Mouse (Mus musculus) erythroblast, embryonic 14.5 days (primary cell): ENCODE data around the gene Macf1. TPM values are rescaled to one million over a fixed set of nuclear protein-coding genes. Genes with fewer than 3 reads are reported as not detected.
"Not testable (repeated sequence)": the region's sequence is repeated elsewhere in the genome, so short reads cannot be mapped to it uniquely, and the experiment has no call there.

Source experiments
- H3K27me3 ChIP-seq: 2 replicates; pipeline ENCODE4 v1.6.1; 2012; ENCODE audit warnings: inconsistent platforms; ENCODE audit not compliant: control insufficient read depth
- H3K36me3 ChIP-seq: 2 replicates; pipeline ENCODE4 v1.6.1; 2012; ENCODE audit warnings: mild to moderate bottlenecking, inconsistent platforms; ENCODE audit not compliant: control insufficient read depth
- H3K4me1 ChIP-seq: 2 replicates; pipeline ENCODE4 v1.6.1; 2012; ENCODE audit warnings: inconsistent platforms; ENCODE audit not compliant: control insufficient read depth
- H3K4me3 ChIP-seq: replicated peaks from 2 replicates; pipeline ENCODE3; 2012; ENCODE audit warnings: moderate library complexity, mild to moderate bottlenecking, inconsistent platforms
- H3K9me3 ChIP-seq: 2 replicates; pipeline ENCODE4 v1.6.1; 2012; ENCODE audit warnings: low read length, inconsistent platforms, mixed read lengths; ENCODE audit not compliant: control insufficient read depth
- GATA1 ChIP-seq: IDR thresholded peaks from 2 replicates; pipeline ENCODE4 v1.6.1; 2012; ENCODE audit warnings: low read length, inconsistent platforms, mixed read lengths
- TAL1 ChIP-seq: IDR thresholded peaks from 3 replicates; pipeline ENCODE4 v1.6.1; 2012; ENCODE audit warnings: low read length, inconsistent platforms, mixed read lengths
- polyA plus RNA-seq: library from polyadenylated mRNA; stranded (reverse); fragments of >175 nt; gene quantifications from 2 replicates; pipeline ENCODE4 v1.2.3, GENCODE M21; 2012

The Macf1 gene
- polyA plus RNA-seq, 1 experiment, result 5.5 TPM

DNA sequence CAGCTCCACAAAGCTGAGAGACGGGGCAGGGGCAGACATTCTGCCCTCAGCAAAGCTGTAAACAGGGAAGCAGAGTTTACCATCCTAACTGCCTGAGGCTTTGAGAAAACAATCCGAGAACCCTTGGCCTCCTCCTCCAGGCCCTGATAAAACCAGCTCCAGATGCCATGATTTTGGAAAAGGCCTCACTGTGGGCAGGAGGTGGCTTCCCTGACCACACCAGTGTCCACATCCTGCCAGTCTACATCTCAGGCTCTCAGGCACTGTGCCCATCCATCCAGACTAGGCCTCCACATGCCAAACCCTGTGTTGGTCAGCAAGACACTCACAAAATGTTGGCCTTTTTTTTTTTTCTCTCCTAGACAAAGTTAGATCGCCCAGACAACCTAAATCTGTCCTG, 350.0 kb downstream of the Macf1 start:
- Histone ChIP-seq H3K4me3 (no peak overlapping the region), H3K9me3 (peaks cover 8% of the 10 kb centered on the region), H3K27me3 (peaks cover 8% of the 10 kb centered on the region), H3K36me3 (no peaks in the 10 kb centered on the region), H3K4me1 (peaks cover 2% of the 10 kb centered on the region; the same call in 1 of the 2 replicates)
- TF ChIP-seq TAL1 (no peak), GATA1 (no peak)

GRCm38 (mm10) chr4:123333151-123333550, 351.0 kb downstream of the Macf1 start:
- peaks cover 8% of the 10 kb centered on the region for H3K9me3 ChIP-seq
- no peaks in the 10 kb centered on the region; the same call in 1 of the 2 replicates for H3K27me3 ChIP-seq
- H3K36me3 ChIP-seq, result no peaks in the 10 kb centered on the region
- H3K4me3 ChIP-seq, result no peak overlapping the region
- TF ChIP-seq GATA1 (no peak), TAL1 (no peak)
- peaks cover 2% of the 10 kb centered on the region; the same call in 1 of the 2 replicates for H3K4me1 ChIP-seq

DNA sequence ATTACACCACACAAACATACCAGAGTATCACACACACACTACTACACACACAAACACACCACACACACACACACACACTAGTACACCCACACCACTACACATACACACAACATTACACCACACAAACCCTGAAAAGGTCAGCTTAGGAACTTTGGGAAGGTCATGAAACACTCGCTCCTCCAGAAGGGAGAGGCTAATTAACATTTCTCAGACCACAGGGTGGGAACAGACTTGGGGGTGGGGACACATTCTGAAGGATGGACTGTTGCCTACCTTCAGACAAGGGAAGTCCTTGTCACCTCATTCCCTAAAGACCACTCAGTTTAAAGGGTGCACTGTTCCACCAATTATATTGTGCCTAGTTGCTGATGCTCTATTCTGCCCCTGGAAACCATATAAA, 352.2 kb downstream of the Macf1 start:
- H3K27me3 ChIP-seq, H3K9me3 ChIP-seq, H3K4me1 ChIP-seq, H3K36me3 ChIP-seq, H3K4me3 ChIP-seq: not testable (repeated sequence)

- peaks cover 2% of the 10 kb centered on the region; the same call in 1 of the 2 replicates for H3K4me1 ChIP-seq
- H3K9me3 ChIP-seq, result peaks cover 8% of the 10 kb centered on the region
- H3K4me3 ChIP-seq, result no peak overlapping the region
- H3K27me3 ChIP-seq, result peaks cover 2% of the 10 kb centered on the region; the same call in 1 of the 2 replicates
- TF ChIP-seq TAL1 (no peak), GATA1 (no peak)
- H3K36me3 ChIP-seq, result no peaks in the 10 kb centered on the region
These were observed 352.8 kb downstream of the Macf1 start for GRCm38 (mm10) chr4:123331326-123331725.

DNA sequence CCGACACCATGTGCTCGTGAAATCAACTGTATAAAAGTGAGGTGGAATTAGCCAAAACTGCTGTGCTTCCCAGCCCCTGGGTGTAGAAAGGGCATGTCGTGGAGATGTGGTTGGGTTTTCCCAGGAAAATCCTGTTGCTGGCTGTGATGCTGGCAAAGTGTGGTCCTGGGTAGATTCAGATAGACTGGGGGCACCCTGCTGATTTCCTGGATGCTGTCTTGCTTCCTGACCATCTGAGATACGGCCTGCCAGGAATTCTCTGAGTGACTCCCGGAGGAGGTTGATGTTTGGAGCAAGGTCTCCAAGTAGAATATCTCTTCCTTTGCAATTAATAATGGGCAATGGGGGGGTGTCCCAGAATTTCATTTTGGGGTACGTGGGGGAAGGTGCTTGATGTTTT, 355.2 kb downstream of the Macf1 start:
- TF ChIP-seq TAL1 (no peak), GATA1 (no peak)
- no peaks in the 10 kb centered on the region for H3K36me3 ChIP-seq
- no peak overlapping the region for H3K4me3 ChIP-seq
- no peaks in the 10 kb centered on the region for H3K4me1 ChIP-seq
- peaks cover 7% of the 10 kb centered on the region for H3K27me3 ChIP-seq
- peaks cover 8% of the 10 kb centered on the region for H3K9me3 ChIP-seq

DNA sequence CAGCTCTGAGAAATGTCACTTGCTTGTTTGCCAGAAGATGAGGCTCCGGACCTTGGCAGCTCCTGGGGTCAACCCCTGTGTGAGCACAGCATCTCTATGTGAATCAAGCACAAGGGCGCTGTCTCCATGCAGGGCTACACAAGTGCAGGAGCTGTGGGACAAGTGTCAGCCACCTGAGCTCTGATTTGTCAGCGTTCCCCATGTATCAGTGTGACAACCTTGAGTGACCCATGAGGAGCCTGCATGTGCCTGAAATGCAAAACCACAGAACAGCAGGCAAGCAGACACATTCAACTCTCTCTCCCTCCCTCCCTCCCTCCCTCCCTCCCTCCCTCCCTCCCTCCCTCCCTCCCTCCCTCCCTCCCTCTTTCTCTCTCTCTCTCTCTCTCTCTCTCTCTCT, 356.5 kb downstream of the Macf1 start:
- TF ChIP-seq GATA1, result no peak
- no peak for TF ChIP-seq TAL1
- Histone ChIP-seq H3K4me3 (no peak overlapping the region), H3K4me1 (no peaks in the 10 kb centered on the region), H3K36me3 (no peaks in the 10 kb centered on the region), H3K9me3 (peaks cover 8% of the 10 kb centered on the region), H3K27me3 (peaks cover 20% of the 10 kb centered on the region)

DNA sequence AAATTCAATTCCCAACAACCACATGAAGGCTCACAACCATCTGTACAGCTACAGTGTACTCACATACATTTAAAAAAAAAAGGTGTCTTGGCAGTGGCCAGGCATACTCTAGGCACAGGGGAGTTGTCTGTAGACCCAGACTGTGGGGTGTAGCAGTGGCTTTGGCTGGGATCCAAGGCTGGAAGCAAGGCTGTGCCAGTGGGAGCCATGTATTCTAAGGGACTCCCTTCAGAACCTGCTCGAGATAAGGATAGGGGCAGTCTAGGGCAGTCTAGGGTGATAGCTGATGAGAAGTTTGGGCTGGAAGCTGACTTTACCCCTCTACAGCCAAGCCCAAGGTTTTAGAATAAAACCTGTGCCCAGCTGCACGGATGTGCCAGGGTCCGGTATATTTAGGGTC, 358.1 kb downstream of the Macf1 start:
- Histone ChIP-seq H3K27me3 (peaks cover 27% of the 10 kb centered on the region), H3K4me3 (no peak overlapping the region), H3K9me3 (peaks cover 3% of the 10 kb centered on the region; the same call in 1 of the 2 replicates), H3K4me1 (no peaks in the 10 kb centered on the region), H3K36me3 (no peaks in the 10 kb centered on the region)
- TF ChIP-seq GATA1 (no peak), TAL1 (no peak)

DNA sequence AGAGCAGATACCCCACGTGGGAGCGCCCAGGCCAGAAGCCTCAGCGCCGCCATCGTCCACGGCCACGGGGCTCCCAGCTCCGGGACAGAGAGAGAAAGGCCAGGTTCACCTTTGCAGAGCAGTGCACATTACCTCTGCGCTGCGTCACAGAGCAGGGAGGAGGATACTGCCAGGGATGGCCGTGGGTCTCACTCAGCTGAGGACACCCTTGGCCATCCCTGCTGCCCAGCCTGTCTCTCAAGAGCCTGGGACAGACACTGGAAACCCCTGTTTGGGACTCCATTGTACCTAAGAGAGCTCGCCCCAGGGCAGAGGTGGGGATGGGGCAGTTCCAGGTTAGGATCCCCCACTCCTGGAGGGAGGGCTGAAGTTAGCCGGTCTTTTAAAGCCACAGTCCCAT, 360.6 kb downstream of the Macf1 start, which contains the start of gene Oxct2a:
Oxct2a (minus strand) TSS at position 101 of the 400 bp plus-strand sequence.
- Histone ChIP-seq H3K4me1 (no peaks in the 10 kb centered on the region), H3K36me3 (no peaks in the 10 kb centered on the region), H3K9me3 (peaks cover 5% of the 10 kb centered on the region; the same call in 1 of the 2 replicates), H3K4me3 (no peak within 1 kb of the TSS), H3K27me3 (peaks cover 27% of the 10 kb centered on the region)
- TF ChIP-seq TAL1 (no peak), GATA1 (no peak)

- not testable (repeated sequence) for H3K9me3 ChIP-seq, H3K4me1 ChIP-seq, H3K36me3 ChIP-seq, H3K4me3 ChIP-seq
- H3K27me3 ChIP-seq, result peaks cover 27% of the 10 kb centered on the region
These were observed 361.2 kb downstream of the Macf1 start for GRCm38 (mm10) chr4:123322910-123323309.

DNA sequence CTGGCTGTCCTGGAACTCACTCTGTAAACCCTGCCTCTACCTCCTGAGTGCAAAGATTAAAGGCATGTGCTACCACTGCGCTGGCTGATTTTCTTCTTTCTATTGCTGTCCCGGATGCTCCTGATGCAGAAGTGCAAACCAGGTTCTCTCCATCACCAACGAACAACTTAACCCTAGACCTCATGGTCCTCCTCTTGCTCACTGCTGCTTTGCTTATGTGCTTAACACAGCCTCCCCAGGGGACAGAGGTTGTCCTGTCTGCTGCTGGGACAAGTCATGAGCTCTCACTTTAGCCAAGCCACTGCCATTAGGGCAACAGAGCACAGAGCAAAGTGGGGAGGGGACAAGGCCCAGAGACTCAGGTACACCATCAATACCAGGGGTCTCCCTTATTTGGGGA, 369.7 kb downstream of the Macf1 start:
- TF ChIP-seq GATA1 (no peak), TAL1 (no peak)
- Histone ChIP-seq H3K27me3 (no peaks in the 10 kb centered on the region), H3K36me3 (peaks cover 2% of the 10 kb centered on the region; the same call in 1 of the 2 replicates), H3K4me3 (no peak overlapping the region), H3K4me1 (peaks cover 3% of the 10 kb centered on the region), H3K9me3 (no peaks in the 10 kb centered on the region)
